Mouse (Mus musculus): ENCODE results near the gene Ceacam16. TPM values are rescaled to one million over a fixed set of nuclear protein-coding genes. Genes with fewer than 3 reads are reported as not detected.

The Ceacam16 gene
- polyA plus RNA-seq (2012; rRNA removed) = 0.14 and 0.16 TPM in 2 replicates

- Histone ChIP-seq H3K4me1 (ENCODE audit: control insufficient read depth, insufficient read depth, low read length) (peaks cover 9% of the 10 kb centered on the region), H3K4me3 (ENCODE audit: insufficient read depth, low read depth, low read length) (no peak within 1 kb of the TSS), H3K36me3 (ENCODE audit: control insufficient read depth, insufficient read depth, low read length) (no peaks in the 10 kb centered on the region), H3K27ac (ENCODE audit: insufficient read depth, low read depth, low read length) (no peak within 1 kb of the TSS), H3K27me3 (replicated peaks; ENCODE audit: control insufficient read depth, insufficient read depth, low read length) (no peaks in the 10 kb centered on the region)
- TF ChIP-seq CTCF (conservative IDR thresholded peaks at IDR 0.05; ENCODE audit: insufficient read depth, insufficient read length, low read depth, low read length) = no peak
- TF ChIP-seq POLR2A (IDR thresholded peaks at IDR 0.05; ENCODE audit: low read depth, low read length) = no peak
- no peak for DNase-seq
- 91% methylated on average over 9 of the region's 9 CpGs for WGBS
Observed at GRCm38 (mm10) chr7:19861199-19861598, at the start of gene Ceacam16. TSS of gene Ceacam16 (minus strand) at chr7:19861299.

- peaks cover 3% of the 10 kb centered on the region for H3K36me3 ChIP-seq (ENCODE audit: control insufficient read depth, insufficient read depth, low read length)
Observed at GRCm38 (mm10) chr7:19910421-19911291, 49.6 kb upstream of the Ceacam16 start.

DNA sequence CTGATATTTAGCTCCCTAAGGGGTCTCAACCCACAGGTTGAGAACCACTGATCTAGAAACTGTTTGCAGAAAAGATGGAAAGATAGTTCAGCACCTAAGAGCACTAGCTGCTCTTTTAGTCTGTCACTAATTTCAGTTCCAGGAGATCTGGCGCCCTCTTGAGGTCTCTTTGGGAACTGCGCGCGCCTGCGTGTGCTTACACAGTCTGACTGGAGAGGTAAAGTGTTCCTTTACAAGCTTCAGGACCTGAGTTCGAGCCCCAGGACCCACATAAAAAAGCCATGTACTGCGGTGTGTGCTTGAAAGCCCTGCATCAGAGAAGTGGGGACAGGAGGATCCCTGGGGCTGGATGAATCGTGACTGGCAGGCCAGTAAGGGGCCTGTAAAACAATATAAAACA, 28.8 kb upstream of the Ceacam16 start:
- Histone ChIP-seq H3K36me3 (ENCODE audit: control insufficient read depth, insufficient read depth, low read length) (no peaks in the 10 kb centered on the region), H3K27ac (ENCODE audit: insufficient read depth, low read depth, low read length) (no peak overlapping the region), H3K27me3 (replicated peaks; ENCODE audit: control insufficient read depth, insufficient read depth, low read length) (no peaks in the 10 kb centered on the region), H3K4me3 (ENCODE audit: insufficient read depth, low read depth, low read length) (no peak overlapping the region), H3K4me1 (ENCODE audit: control insufficient read depth, insufficient read depth, low read length) (no peaks in the 10 kb centered on the region)
- 59% methylated on average over 8 of the region's 8 CpGs for WGBS
- TF ChIP-seq CTCF (conservative IDR thresholded peaks at IDR 0.05; ENCODE audit: insufficient read depth, insufficient read length, low read depth, low read length) (peak; percentile 75), POLR2A (IDR thresholded peaks at IDR 0.05; ENCODE audit: low read depth, low read length) (no peak)
- DNase-seq = peak; percentile 61

More at GRCm38 (mm10) chr7:19910421-19911291, 49.6 kb upstream of the Ceacam16 start:
- H3K27ac ChIP-seq (ENCODE audit: insufficient read depth, low read depth, low read length) = no peak overlapping the region
- peak; percentile 91 for TF ChIP-seq CTCF (conservative IDR thresholded peaks at IDR 0.05; ENCODE audit: insufficient read depth, insufficient read length, low read depth, low read length)
- TF ChIP-seq POLR2A (IDR thresholded peaks at IDR 0.05; ENCODE audit: low read depth, low read length) = no peak
- peak; percentile 84 for DNase-seq
- H3K4me1 ChIP-seq (ENCODE audit: control insufficient read depth, insufficient read depth, low read length) = no peaks in the 10 kb centered on the region
- 49% methylated on average over 21 of the region's 21 CpGs for WGBS
- H3K4me3 ChIP-seq (ENCODE audit: insufficient read depth, low read depth, low read length) = no peak overlapping the region
- no peaks in the 10 kb centered on the region for H3K27me3 ChIP-seq (replicated peaks; ENCODE audit: control insufficient read depth, insufficient read depth, low read length)

DNA sequence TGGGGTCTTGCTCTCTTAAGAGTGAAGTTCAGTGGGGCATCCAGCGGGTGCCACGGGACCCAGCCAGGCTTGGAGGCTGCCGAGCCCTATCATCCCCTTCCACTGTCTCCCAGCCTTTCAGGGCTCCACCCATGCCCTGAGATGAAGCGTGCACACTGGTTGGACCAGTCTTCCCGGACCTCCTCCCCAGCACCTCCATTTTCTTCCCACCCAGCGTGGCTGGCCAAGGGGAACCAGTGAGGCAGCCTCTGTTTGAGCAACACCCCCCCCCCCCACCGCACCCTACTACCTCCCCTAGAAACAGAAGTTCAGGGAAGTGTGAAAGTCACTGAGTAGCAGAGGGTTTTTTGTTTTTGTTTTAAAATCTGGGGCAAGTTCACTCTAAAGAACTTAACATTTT, 26.8 kb upstream of the Ceacam16 start, which contains the start of gene Ceacam19:
TSS of gene Ceacam19 (minus strand) at position 117 of the 400 bp plus-strand sequence.
- WGBS = 54% methylated on average over 7 of the region's 7 CpGs
- DNase-seq = no peak
- no peaks in the 10 kb centered on the region for H3K27me3 ChIP-seq (replicated peaks; ENCODE audit: control insufficient read depth, insufficient read depth, low read length)
- no peaks in the 10 kb centered on the region for H3K36me3 ChIP-seq (ENCODE audit: control insufficient read depth, insufficient read depth, low read length)
- no peaks in the 10 kb centered on the region for H3K4me1 ChIP-seq (ENCODE audit: control insufficient read depth, insufficient read depth, low read length)
- TF ChIP-seq POLR2A (IDR thresholded peaks at IDR 0.05; ENCODE audit: low read depth, low read length) = no peak
- TF ChIP-seq CTCF (conservative IDR thresholded peaks at IDR 0.05; ENCODE audit: insufficient read depth, insufficient read length, low read depth, low read length) = no peak
- H3K27ac ChIP-seq (ENCODE audit: insufficient read depth, low read depth, low read length) = no peak within 1 kb of the TSS
- H3K4me3 ChIP-seq (ENCODE audit: insufficient read depth, low read depth, low read length) = no peak within 1 kb of the TSS

DNA sequence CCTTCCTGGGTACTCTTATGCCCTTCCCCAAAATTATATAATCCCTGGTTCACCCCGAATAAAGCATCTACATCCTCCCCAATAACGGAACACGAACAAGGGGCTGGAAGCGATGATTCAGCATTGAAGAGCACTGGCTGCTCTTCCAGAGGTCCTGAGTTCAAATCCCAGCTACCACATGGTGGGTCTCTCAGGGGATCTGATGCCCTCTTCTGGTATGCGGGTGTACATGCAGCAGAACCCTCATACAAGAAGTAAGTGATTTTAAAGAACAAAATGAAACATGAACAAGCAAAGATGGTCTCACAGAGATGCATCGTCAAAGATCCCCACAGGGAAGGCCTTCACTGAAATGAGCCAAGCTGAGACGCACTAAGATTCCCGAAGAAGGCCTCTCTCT, 19.7 kb upstream of the Ceacam16 start:
- Histone ChIP-seq H3K4me3 (ENCODE audit: insufficient read depth, low read depth, low read length) (no peak overlapping the region), H3K27ac (ENCODE audit: insufficient read depth, low read depth, low read length) (no peak overlapping the region), H3K36me3 (ENCODE audit: control insufficient read depth, insufficient read depth, low read length) (no peaks in the 10 kb centered on the region), H3K27me3 (replicated peaks; ENCODE audit: control insufficient read depth, insufficient read depth, low read length) (no peaks in the 10 kb centered on the region), H3K4me1 (ENCODE audit: control insufficient read depth, insufficient read depth, low read length) (peaks cover 6% of the 10 kb centered on the region; the same call in 1 of the 2 replicates)
- WGBS = 78% methylated on average over 8 of the region's 8 CpGs
- TF ChIP-seq CTCF (conservative IDR thresholded peaks at IDR 0.05; ENCODE audit: insufficient read depth, insufficient read length, low read depth, low read length) = no peak
- TF ChIP-seq POLR2A (IDR thresholded peaks at IDR 0.05; ENCODE audit: low read depth, low read length) = no peak
- DNase-seq = no peak

DNA sequence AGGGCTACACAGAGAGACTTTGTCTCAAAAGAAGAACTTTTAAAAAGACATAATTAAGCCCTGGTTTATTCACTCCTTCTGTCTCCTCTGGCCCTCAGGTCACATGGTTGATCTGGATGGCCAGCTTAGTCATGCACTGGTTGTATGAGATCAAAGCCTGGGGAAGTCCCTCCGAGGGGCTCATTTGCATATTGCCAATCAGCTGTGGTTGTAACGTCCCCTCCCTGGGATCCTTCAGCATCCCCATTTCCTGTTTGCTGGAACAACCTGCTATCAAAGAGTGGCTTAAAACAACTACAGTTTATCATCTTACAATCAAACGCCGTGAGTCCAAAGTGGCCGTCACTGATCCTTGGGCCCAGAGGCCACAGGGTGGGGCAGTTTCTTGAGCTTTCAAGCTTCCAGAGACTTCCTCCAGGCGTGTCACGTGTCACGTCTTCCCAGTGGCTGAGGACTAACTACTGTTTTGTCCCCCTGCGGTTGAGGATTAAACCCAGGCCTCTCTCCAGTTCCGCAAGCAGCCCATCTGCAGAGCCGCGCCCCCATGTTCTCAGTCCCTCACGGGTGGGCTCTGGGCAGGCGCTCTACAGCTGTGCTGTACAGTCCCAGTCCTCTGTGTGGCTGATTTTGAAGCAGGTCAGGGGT, 15.8 kb upstream of the Ceacam16 start:
- H3K4me3 ChIP-seq (ENCODE audit: insufficient read depth, low read depth, low read length) = no peak overlapping the region
- no peak overlapping the region for H3K27ac ChIP-seq (ENCODE audit: insufficient read depth, low read depth, low read length)
- peaks cover 6% of the 10 kb centered on the region; the same call in 1 of the 2 replicates for H3K4me1 ChIP-seq (ENCODE audit: control insufficient read depth, insufficient read depth, low read length)
- WGBS = 33% methylated on average over 14 of the region's 14 CpGs
- TF ChIP-seq CTCF (conservative IDR thresholded peaks at IDR 0.05; ENCODE audit: insufficient read depth, insufficient read length, low read depth, low read length) (no peak), POLR2A (IDR thresholded peaks at IDR 0.05; ENCODE audit: low read depth, low read length) (no peak)
- no peaks in the 10 kb centered on the region for H3K27me3 ChIP-seq (replicated peaks; ENCODE audit: control insufficient read depth, insufficient read depth, low read length)
- no peaks in the 10 kb centered on the region for H3K36me3 ChIP-seq (ENCODE audit: control insufficient read depth, insufficient read depth, low read length)
- no peak for DNase-seq

All from kidney, adult 2 months (tissue).